Mouse (Mus musculus) stomach, embryonic 14.5 days (tissue): ENCODE results near the gene 2010005H15Rik. TPM values are rescaled to one million over a fixed set of nuclear protein-coding genes. Genes with fewer than 3 reads are reported as not detected.
"Not testable (repeated sequence)": the region's sequence is repeated elsewhere in the genome, so short reads cannot be mapped to it uniquely, and the experiment has no call there.

Experiments used
- ATAC-seq: fragments of 200-750 bp; cut with Nextera tagmentation; 2 replicates; pipeline ENCODE4 v1.8.0; 2017; ENCODE audit warnings: low read depth, moderate TSS enrichment; ENCODE audit not compliant: insufficient number of reproducible peaks, insufficient read depth, low FRiP score
- H3K27ac ChIP-seq: fragments of 300-500 bp; sonication (generic); 2 replicates; pipeline ENCODE4 v1.5.1; 2014; ENCODE audit warnings: mild to moderate bottlenecking, low read length, moderate library complexity, mixed read lengths
- H3K27me3 ChIP-seq: fragments of 300-500 bp; sonication (generic); 2 replicates; pipeline ENCODE4 v1.6.1; 2014; ENCODE audit warnings: low read length, control low read depth, mixed read lengths; ENCODE audit not compliant: control insufficient read depth, insufficient read depth
- H3K36me3 ChIP-seq: fragments of 300-500 bp; sonication (generic); 2 replicates; pipeline ENCODE4 v1.6.1; 2014; ENCODE audit warnings: mild to moderate bottlenecking, control low read depth, low read length, moderate library complexity, mixed read lengths; ENCODE audit not compliant: control insufficient read depth, insufficient read depth
- H3K4me1 ChIP-seq: fragments of 300-500 bp; sonication (generic); 2 replicates; pipeline ENCODE4 v1.6.1; 2014; ENCODE audit warnings: low read length, control low read depth, mixed read lengths; ENCODE audit not compliant: control insufficient read depth, insufficient read depth
- H3K4me2 ChIP-seq: fragments of 300-500 bp; sonication (generic); replicated peaks from 2 replicates; pipeline ENCODE4 v1.6.1; 2014; ENCODE audit warnings: low read depth, low read length, control low read depth
- H3K4me3 ChIP-seq: fragments of 300-500 bp; sonication (generic); 2 replicates; pipeline ENCODE4 v1.5.1; 2014; ENCODE audit warnings: low read depth, low read length, control low read depth
- H3K9ac ChIP-seq: fragments of 300-500 bp; sonication (generic); replicated peaks from 2 replicates; pipeline ENCODE4 v1.6.1; 2014; ENCODE audit warnings: low read depth, mild to moderate bottlenecking, control low read depth, low read length, moderate library complexity, mixed read lengths
- H3K9me3 ChIP-seq: fragments of 300-500 bp; sonication (generic); 2 replicates; pipeline ENCODE4 v1.6.1; 2016; ENCODE audit warnings: low read depth, low read length, control low read depth; ENCODE audit not compliant: control insufficient read depth
- WGBS: fragments of 180-500 bp; shearing (Covaris S2); extraction: QIAGEN DNeasy Blood & Tissue Kit; methylation state at CpG from one replicate; pipeline ENCODE4 v1.1.7; 2014; 5-methylcytosine and 5-hydroxymethylcytosine counted together
- polyA plus RNA-seq: library from polyadenylated mRNA; unstranded; fragments of >200 nt; fragmentation: Nextera tagmentation; extraction: Ambion mirVana; gene quantifications from 2 replicates; pipeline ENCODE4 v1.2.1, GENCODE M21; 2014

The 2010005H15Rik gene
- polyA plus RNA-seq, 1 experiment from 2014 or later, result not detected

DNA sequence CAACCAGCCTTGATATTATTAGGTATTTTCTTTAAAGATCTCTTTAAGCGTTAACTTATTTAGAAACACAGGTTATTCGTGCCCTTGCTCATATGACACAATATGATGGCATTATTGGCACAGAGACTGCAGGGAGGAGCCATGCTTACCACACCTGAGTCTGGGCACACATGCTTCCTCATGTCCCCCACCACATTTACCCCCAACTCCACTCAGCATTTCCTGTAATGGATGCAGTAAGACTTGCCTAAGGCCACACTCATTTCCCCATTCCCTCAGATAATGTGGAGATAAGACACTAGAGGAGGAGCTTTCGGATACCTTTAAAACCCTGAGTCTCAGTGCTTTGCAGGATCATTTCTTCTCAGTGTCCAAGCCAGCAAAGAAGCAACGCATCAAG, 55.5 kb downstream of the 2010005H15Rik start, which contains the start of gene Stfa1:
TSS of gene Stfa1 (plus strand) at position 156 of the 400 bp plus-strand sequence.
- H3K27me3 ChIP-seq, H3K4me3 ChIP-seq, H3K4me1 ChIP-seq, ATAC-seq, H3K27ac ChIP-seq, H3K9me3 ChIP-seq, H3K4me2 ChIP-seq, H3K36me3 ChIP-seq, H3K9ac ChIP-seq: not testable (repeated sequence)
- WGBS, result 90% methylated on average over 4 of the region's 4 CpGs

GRCm38 (mm10) chr16:36289140-36289539, 67.9 kb downstream of the 2010005H15Rik start:
- Histone ChIP-seq H3K9me3 (no peaks in the 10 kb centered on the region), H3K4me3 (no peak overlapping the region), H3K36me3 (no peaks in the 10 kb centered on the region), H3K27ac (no peak overlapping the region), H3K27me3 (no peaks in the 10 kb centered on the region), H3K4me2 (no peak overlapping the region), H3K4me1 (no peaks in the 10 kb centered on the region), H3K9ac (no peak overlapping the region)
- WGBS, result 79% methylated on average over 4 of the region's 4 CpGs
- no peak for ATAC-seq

Other genes starting within 250 kb of the 2010005H15Rik start
- 44.1 and 44.5 TPM in 2 replicates for gene Kpna1, start 242.7 kb upstream of the 2010005H15Rik start, polyA plus RNA-seq
- gene Wdr5b, start 180.3 kb upstream of the 2010005H15Rik start, polyA plus RNA-seq, result 10.4 and 11.9 TPM in 2 replicates
- 395 and 400 TPM in 2 replicates for gene Fam162a, start 149.9 kb upstream of the 2010005H15Rik start, polyA plus RNA-seq
- gene Ccdc58, start 149.8 kb upstream of the 2010005H15Rik start, polyA plus RNA-seq, result 71.0 and 85.7 TPM in 2 replicates
- 0.25 TPM in 2 replicates for gene Csta1, start 90.2 kb upstream of the 2010005H15Rik start, polyA plus RNA-seq
- 2.7 and 3.6 TPM in 2 replicates for gene Stfa2l1, start 64.7 kb upstream of the 2010005H15Rik start, polyA plus RNA-seq
- 6.7 and 12.1 TPM in 2 replicates for gene Gm5483, start 37.3 kb upstream of the 2010005H15Rik start, polyA plus RNA-seq
- gene Gm5416, start 11.1 kb upstream of the 2010005H15Rik start, polyA plus RNA-seq, result not detected in 2 replicates
- 15.1 and 16.5 TPM in 2 replicates for gene Stfa1, start 55.5 kb downstream of the 2010005H15Rik start, polyA plus RNA-seq
- not detected in 2 replicates for gene BC117090, start 112.9 kb downstream of the 2010005H15Rik start, polyA plus RNA-seq
- 10.4 and 14.5 TPM in 2 replicates for gene BC100530, start 146.3 kb downstream of the 2010005H15Rik start, polyA plus RNA-seq
- gene Stfa2, start 187.0 kb downstream of the 2010005H15Rik start, polyA plus RNA-seq, result 0.61 and 2.1 TPM in 2 replicates
- gene Stfa3, start 233.9 kb downstream of the 2010005H15Rik start, polyA plus RNA-seq, result 3.5 and 3.6 TPM in 2 replicates